Mouse (Mus musculus): ENCODE results near the gene Ap4b1. TPM values are rescaled to one million over a fixed set of nuclear protein-coding genes. Genes with fewer than 3 reads are reported as not detected.
"Not testable (repeated sequence)": the region's sequence is repeated elsewhere in the genome, so short reads cannot be mapped to it uniquely, and the experiment has no call there.

Ap4b1 gene
- total and polyA plus RNA-seq, 2 experiments = 10.7 to 23.4 TPM

DNA sequence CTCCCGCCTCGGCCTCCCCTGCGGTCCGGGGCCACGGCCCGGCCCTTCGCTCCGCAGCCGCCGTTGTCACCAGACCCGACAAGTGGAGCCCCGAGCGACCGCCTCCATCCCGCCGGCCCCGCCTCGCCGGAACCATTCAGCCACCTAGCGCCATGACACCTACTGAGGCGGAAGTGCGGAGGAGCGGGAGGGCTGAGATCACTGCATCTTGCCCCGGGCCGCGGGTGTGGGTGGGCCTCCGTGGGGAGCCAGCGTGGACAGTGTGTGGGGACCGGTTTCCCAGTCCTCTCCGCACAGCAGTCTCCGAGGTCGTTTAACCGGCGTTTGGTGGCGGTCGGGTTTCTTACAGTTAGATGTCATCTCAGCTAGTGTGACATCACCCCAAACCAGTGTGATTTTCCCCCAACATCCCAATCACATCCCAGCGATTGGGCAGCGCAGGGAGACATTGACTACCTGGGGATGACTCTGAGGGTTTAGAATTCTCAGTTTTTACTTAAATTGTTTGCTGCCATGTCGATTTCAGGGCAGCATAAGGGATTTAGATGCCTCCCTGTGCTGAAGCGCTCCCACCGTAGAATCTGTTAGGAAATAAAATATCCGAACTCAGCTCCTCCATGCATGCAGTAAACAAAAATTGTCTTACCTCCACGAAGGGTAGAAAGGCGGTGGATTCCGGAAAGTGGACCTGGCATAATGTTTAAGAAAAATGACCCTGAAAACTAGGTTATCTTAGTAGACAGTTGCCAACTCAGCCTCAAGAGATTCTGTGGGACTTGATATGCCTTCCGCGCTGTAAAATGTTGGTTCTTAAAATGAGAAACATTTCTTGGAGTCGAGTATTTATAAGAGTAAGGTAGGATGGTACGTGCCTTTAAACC lies 17.9 kb upstream of the Ap4b1 start, which contains the start of gene Hipk1:
Gene Hipk1, minus strand, starts transcription at position 334 of the 881 bp plus-strand sequence.
- Histone ChIP-seq H3K9ac (ENCODE audit: low read depth, low read length) (peak within 1 kb of the TSS; percentile 98), H3K4me1 (ENCODE audit: control insufficient read depth, insufficient read depth, low read length) (peaks cover 20% of the 10 kb centered on the region), H3K27me3 (ENCODE audit: control insufficient read depth, insufficient read depth, low read length) (no peaks in the 10 kb centered on the region), H3K36me3 (ENCODE audit: control insufficient read depth, insufficient read depth, low read length) (no peaks in the 10 kb centered on the region), H3K4me3 (ENCODE audit: insufficient read depth, low read depth, low read length) (peak within 1 kb of the TSS; percentile 99), H3K27ac (replicated peaks; ENCODE audit: insufficient read depth, low read depth, low read length) (peak within 1 kb of the TSS; percentile 80), H3K79me2 (ENCODE audit: control insufficient read depth, insufficient read depth, low read length) (peaks cover 10% of the 10 kb centered on the region; the same call in 1 of the 2 replicates)
- TF ChIP-seq CTCF (IDR thresholded peaks at IDR 0.05; ENCODE audit: low read depth, low read length) = no peak
- TF ChIP-seq POLR2A (IDR thresholded peaks at IDR 0.05; ENCODE audit: extremely low read depth, insufficient read depth, low read length) = peak; percentile 84
- 8% methylated on average over 49 of the region's 49 CpGs for WGBS
- DNase-seq (ENCODE audit: extremely low read depth, low read depth, low spot score) = peak; percentile 75

- H3K9ac ChIP-seq (ENCODE audit: low read depth, low read length); H3K36me3 ChIP-seq (ENCODE audit: control insufficient read depth, insufficient read depth, low read length); H3K27ac ChIP-seq (replicated peaks; ENCODE audit: insufficient read depth, low read depth, low read length); DNase-seq (ENCODE audit: extremely low read depth, low read depth, low spot score); H3K27me3 ChIP-seq (ENCODE audit: control insufficient read depth, insufficient read depth, low read length); H3K79me2 ChIP-seq (ENCODE audit: control insufficient read depth, insufficient read depth, low read length); H3K4me3 ChIP-seq (ENCODE audit: insufficient read depth, low read depth, low read length): not testable (repeated sequence)
- peaks cover 16% of the 10 kb centered on the region for H3K4me1 ChIP-seq (ENCODE audit: control insufficient read depth, insufficient read depth, low read length)
- 90% methylated on average over 5 of the region's 5 CpGs for WGBS
Measured at GRCm38 (mm10) chr3:103792111-103792406, 17.3 kb upstream of the Ap4b1 start.

- Histone ChIP-seq H3K4me1 (ENCODE audit: control insufficient read depth, insufficient read depth, low read length) (peaks cover 12% of the 10 kb centered on the region), H3K36me3 (ENCODE audit: control insufficient read depth, insufficient read depth, low read length) (no peaks in the 10 kb centered on the region), H3K79me2 (ENCODE audit: control insufficient read depth, insufficient read depth, low read length) (peaks cover 7% of the 10 kb centered on the region; the same call in 1 of the 2 replicates), H3K27ac (replicated peaks; ENCODE audit: insufficient read depth, low read depth, low read length) (no peak overlapping the region), H3K9ac (ENCODE audit: low read depth, low read length) (no peak overlapping the region), H3K27me3 (ENCODE audit: control insufficient read depth, insufficient read depth, low read length) (no peaks in the 10 kb centered on the region), H3K4me3 (ENCODE audit: insufficient read depth, low read depth, low read length) (no peak overlapping the region)
- DNase-seq (ENCODE audit: extremely low read depth, low read depth, low spot score) = no peak
- TF ChIP-seq CTCF (IDR thresholded peaks at IDR 0.05; ENCODE audit: low read depth, low read length) (no peak), POLR2A (IDR thresholded peaks at IDR 0.05; ENCODE audit: extremely low read depth, insufficient read depth, low read length) (no peak)
- 79% methylated on average over 1 of the region's 1 CpGs for WGBS
Measured at GRCm38 (mm10) chr3:103792566-103792965, 16.8 kb upstream of the Ap4b1 start.

GRCm38 (mm10) chr3:103796389-103796788 lies 12.9 kb upstream of the Ap4b1 start:
- H3K27ac ChIP-seq (replicated peaks; ENCODE audit: insufficient read depth, low read depth, low read length) = no peak overlapping the region
- H3K36me3 ChIP-seq (ENCODE audit: control insufficient read depth, insufficient read depth, low read length) = no peaks in the 10 kb centered on the region
- H3K79me2 ChIP-seq (ENCODE audit: control insufficient read depth, insufficient read depth, low read length) = no peaks in the 10 kb centered on the region
- H3K27me3 ChIP-seq (ENCODE audit: control insufficient read depth, insufficient read depth, low read length) = no peaks in the 10 kb centered on the region
- H3K9ac ChIP-seq (ENCODE audit: low read depth, low read length) = no peak overlapping the region
- 72% methylated on average over 2 of the region's 2 CpGs for WGBS
- 0 out of 2 replicates have a peak, but pooled peaks cover under 1% of the 10 kb centered on the region for H3K4me1 ChIP-seq (ENCODE audit: control insufficient read depth, insufficient read depth, low read length)
- TF ChIP-seq POLR2A (IDR thresholded peaks at IDR 0.05; ENCODE audit: extremely low read depth, insufficient read depth, low read length) = no peak
- TF ChIP-seq CTCF (IDR thresholded peaks at IDR 0.05; ENCODE audit: low read depth, low read length) = no peak
- no peak overlapping the region for H3K4me3 ChIP-seq (ENCODE audit: insufficient read depth, low read depth, low read length)
- no peak for DNase-seq (ENCODE audit: extremely low read depth, low read depth, low spot score)

- Histone ChIP-seq H3K36me3 (ENCODE audit: control insufficient read depth, insufficient read depth, low read length) (peaks cover 2% of the 10 kb centered on the region; the same call in 1 of the 2 replicates), H3K27me3 (ENCODE audit: control insufficient read depth, insufficient read depth, low read length) (no peaks in the 10 kb centered on the region), H3K79me2 (ENCODE audit: control insufficient read depth, insufficient read depth, low read length) (no peaks in the 10 kb centered on the region), H3K4me1 (ENCODE audit: control insufficient read depth, insufficient read depth, low read length) (peaks cover 8% of the 10 kb centered on the region; the same call in 1 of the 2 replicates), H3K9ac (ENCODE audit: low read depth, low read length) (no peak overlapping the region), H3K27ac (replicated peaks; ENCODE audit: insufficient read depth, low read depth, low read length) (no peak overlapping the region), H3K4me3 (ENCODE audit: insufficient read depth, low read depth, low read length) (no peak overlapping the region)
- WGBS = 85% methylated on average over 2 of the region's 2 CpGs
- TF ChIP-seq POLR2A (IDR thresholded peaks at IDR 0.05; ENCODE audit: extremely low read depth, insufficient read depth, low read length) (no peak), CTCF (IDR thresholded peaks at IDR 0.05; ENCODE audit: low read depth, low read length) (no peak)
- DNase-seq (ENCODE audit: extremely low read depth, low read depth, low spot score) = no peak
Measured at GRCm38 (mm10) chr3:103799507-103799906, 9.8 kb upstream of the Ap4b1 start.

Data from liver, adult 2 months (tissue).